Mouse (Mus musculus): ENCODE data around the gene Armc7. TPM values are rescaled to one million over a fixed set of nuclear protein-coding genes. Genes with fewer than 3 reads are reported as not detected.

Gene Armc7
- total and polyA plus RNA-seq, 3 experiments: 7.5 to 12.5 (median 8.7) TPM

DNA sequence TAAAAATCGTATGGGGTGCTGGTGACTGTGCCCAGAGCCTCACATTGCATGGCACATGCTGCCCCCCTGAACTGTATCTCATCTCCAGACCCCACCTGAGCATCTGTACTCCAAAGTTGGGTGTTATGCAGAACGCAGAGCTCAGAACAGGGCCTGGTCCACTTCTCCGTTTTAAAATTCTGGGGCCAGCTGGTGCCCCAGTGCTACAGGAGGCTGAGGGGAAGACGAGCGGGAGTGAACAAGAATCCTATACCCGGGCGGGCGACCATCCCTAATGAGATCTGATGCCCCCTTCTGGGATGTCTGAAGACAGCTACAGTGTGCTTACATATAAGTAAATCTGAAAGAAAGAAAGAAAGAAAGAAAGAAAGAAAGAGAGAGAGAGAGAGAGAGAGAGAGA lies 14.5 kb upstream of the Armc7 start:
- no peaks in the 10 kb centered on the region for H3K9me3 ChIP-seq (replicated peaks; ENCODE audit: low read length)
- no peaks in the 10 kb centered on the region for H3K79me2 ChIP-seq (replicated peaks; ENCODE audit: control insufficient read depth, extremely low read depth, insufficient read depth, poor library complexity, severe bottlenecking)
- no peak overlapping the region for H3K4me2 ChIP-seq (ENCODE audit: insufficient read depth, low read depth, poor library complexity, severe bottlenecking)
- H3K27ac ChIP-seq (ENCODE audit: insufficient read depth, low read depth): no peak overlapping the region
- dilution Hi-C loops (cut with MboI; ENCODE audit: extremely low pct_ligation_motif_present, extremely low pct_unique_long_range_greater_than_20kb, low sequenced_read_pairs): no loop called here
- peaks cover 8 to 23% of the 10 kb centered on the region in 2 experiments for H3K4me1 ChIP-seq (ENCODE audit: control insufficient read depth in 1 of 2, insufficient read depth in 2 of 2)
- DNase-seq (ENCODE audit: extremely low read depth): no peak
- no peaks in the 10 kb centered on the region for H3K36me3 ChIP-seq (replicated peaks in 1 of 2; ENCODE audit: control insufficient read depth in 1 of 2, insufficient read depth in 1 of 2, low read length in 1 of 2)
- no peak overlapping the region for H3K9ac ChIP-seq (ENCODE audit: insufficient read depth, low read depth)
- in situ Hi-C loops (cut with MboI; ENCODE audit: low pct_ligation_motif_present, low pct_unique_long_range_greater_than_20kb, low sequenced_read_pairs): no loop called here
- TF ChIP-seq MAFK (IDR thresholded peaks at IDR 0.05; ENCODE audit: insufficient replicate concordance, low read length) (no peak), HCFC1 (IDR thresholded peaks at IDR 0.05; ENCODE audit: low read depth, low read length) (no peak), JUN (IDR thresholded peaks at IDR 0.05; ENCODE audit: insufficient read depth, low read depth, low read length) (no peak), CTCF (conservative IDR thresholded peaks at IDR 0.05 in 1 of 2, IDR thresholded peaks at IDR 0.05 in 1 of 2; ENCODE audit: low read depth in 2 of 2, low read length in 2 of 2) (no peak), RAD21 (IDR thresholded peaks at IDR 0.05; ENCODE audit: low read depth, low read length) (no peak), KAT2A (IDR thresholded peaks at IDR 0.05; ENCODE audit: insufficient replicate concordance, low read length) (no peak), MYC (IDR thresholded peaks at IDR 0.05; ENCODE audit: low read depth, low read length) (no peak), ZKSCAN1 (IDR thresholded peaks at IDR 0.05; ENCODE audit: borderline replicate concordance, low read depth, low read length) (no peak), CHD2 (IDR thresholded peaks at IDR 0.05; ENCODE audit: low read length) (no peak), MAX (IDR thresholded peaks at IDR 0.05; ENCODE audit: low read length) (no peak), GABPA (IDR thresholded peaks at IDR 0.05; ENCODE audit: insufficient replicate concordance, low read depth, low read length) (no peak), ZMIZ1 (IDR thresholded peaks at IDR 0.05; ENCODE audit: low read depth, low read length) (no peak), POLR2AphosphoS2 (IDR thresholded peaks at IDR 0.05; ENCODE audit: low read depth, low read length) (no peak), MAZ (IDR thresholded peaks at IDR 0.05; ENCODE audit: low read depth, low read length) (no peak), EP300 (IDR thresholded peaks at IDR 0.05; ENCODE audit: low read length) (no peak), ZC3H11A (IDR thresholded peaks at IDR 0.05; ENCODE audit: low read depth, low read length) (no peak)
- H3K4me3 ChIP-seq (replicated peaks in 1 of 3; ENCODE audit: low read depth in 2 of 3, low read length in 2 of 3, poor library complexity in 1 of 3): no peak overlapping the region
- peaks cover 30% of the 10 kb centered on the region for H3K27me3 ChIP-seq (replicated peaks)

DNA sequence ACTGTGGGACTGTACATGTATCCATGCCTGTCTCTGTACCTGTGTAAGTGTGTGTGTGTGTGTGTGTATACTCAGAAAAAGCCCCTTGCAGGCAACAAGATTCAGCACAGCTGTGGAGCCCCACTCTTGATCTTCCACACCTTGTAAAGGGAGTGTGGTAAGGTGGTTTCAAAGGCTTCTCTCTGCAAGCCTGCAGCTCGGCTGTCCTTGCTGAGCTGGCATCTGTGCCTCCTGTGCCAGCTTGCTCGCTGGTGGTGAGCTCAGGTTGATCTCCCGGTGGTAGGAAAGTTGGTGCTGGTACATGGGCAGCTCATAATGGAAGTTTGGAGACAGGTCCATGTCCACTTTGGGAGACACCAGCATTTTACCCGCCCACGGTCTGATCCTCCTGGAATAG lies 13.6 kb upstream of the Armc7 start:
- Histone ChIP-seq H3K79me2 (replicated peaks; ENCODE audit: control insufficient read depth, extremely low read depth, insufficient read depth, poor library complexity, severe bottlenecking) (no peaks in the 10 kb centered on the region), H3K36me3 (replicated peaks in 1 of 2; ENCODE audit: control insufficient read depth in 1 of 2, insufficient read depth in 1 of 2, low read length in 1 of 2) (no peaks in the 10 kb centered on the region), H3K27me3 (replicated peaks) (peaks cover 30% of the 10 kb centered on the region), H3K4me3 (replicated peaks in 1 of 3; ENCODE audit: low read depth in 2 of 3, low read length in 2 of 3, poor library complexity in 1 of 3) (no peak overlapping the region), H3K9ac (ENCODE audit: insufficient read depth, low read depth) (no peak overlapping the region), H3K4me2 (ENCODE audit: insufficient read depth, low read depth, poor library complexity, severe bottlenecking) (no peak overlapping the region), H3K9me3 (replicated peaks; ENCODE audit: low read length) (no peaks in the 10 kb centered on the region), H3K4me1 (ENCODE audit: control insufficient read depth in 1 of 2, insufficient read depth in 2 of 2) (peaks cover 8 to 23% of the 10 kb centered on the region in 2 experiments), H3K27ac (ENCODE audit: insufficient read depth, low read depth) (no peak overlapping the region)
- no peak for DNase-seq (ENCODE audit: extremely low read depth)
- TF ChIP-seq MEF2A (IDR thresholded peaks at IDR 0.05; ENCODE audit: borderline replicate concordance, low read depth, low read length): no peak
- TF ChIP-seq ETS1 (conservative IDR thresholded peaks at IDR 0.05; ENCODE audit: low read depth, low read length): no peak
- dilution Hi-C loops (cut with MboI; ENCODE audit: extremely low pct_ligation_motif_present, extremely low pct_unique_long_range_greater_than_20kb, low sequenced_read_pairs): no loop called here
- in situ Hi-C loops (cut with MboI; ENCODE audit: low pct_ligation_motif_present, low pct_unique_long_range_greater_than_20kb, low sequenced_read_pairs): no loop called here
